Mouse (Mus musculus): ENCODE measurements around the gene Rbak.
A peak's percentile ranks its signal among the peaks of the same experiment; 100 is the strongest.

DNA sequence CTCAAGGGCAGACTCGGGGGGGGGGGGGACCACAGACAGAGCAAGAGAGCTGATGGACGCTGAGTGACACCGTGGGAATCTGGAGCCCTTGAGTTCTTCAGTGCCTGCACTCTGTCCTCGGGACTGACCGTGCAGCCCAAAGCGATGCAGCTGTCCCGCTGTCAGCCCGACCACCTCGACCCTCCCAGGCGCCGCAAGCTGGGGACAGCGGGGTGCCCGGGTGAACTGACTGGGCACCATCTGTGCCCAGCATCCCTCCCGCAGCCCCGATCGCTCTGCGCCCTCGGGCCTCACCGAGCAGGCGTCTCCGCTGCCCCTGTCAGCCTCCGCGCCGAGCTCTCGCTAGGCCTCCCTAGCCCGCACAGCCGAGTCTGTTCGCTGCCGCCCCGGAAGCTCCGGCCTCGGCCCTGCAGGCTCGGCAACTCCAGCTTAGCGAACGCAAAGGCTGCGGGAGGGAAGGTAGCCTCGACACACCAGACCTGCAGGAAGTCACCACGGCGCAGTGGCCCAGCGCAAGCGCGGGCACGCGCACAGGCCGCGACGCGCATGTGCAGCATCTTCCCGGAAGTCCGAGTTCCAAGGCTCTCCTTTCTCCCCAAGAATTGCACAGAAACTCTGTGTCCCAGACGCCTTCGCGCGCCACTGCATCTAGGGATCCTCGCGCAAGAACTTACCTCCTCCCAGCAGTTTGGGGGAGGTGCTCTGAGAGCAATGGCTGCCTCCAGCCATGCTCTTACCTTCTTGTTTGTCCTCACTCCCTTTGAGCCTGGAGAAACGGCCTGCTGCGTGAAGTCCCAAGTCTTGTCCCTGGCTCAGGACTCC, at the start of gene Rbak, which contains the start of gene Spdye4b:
- TF ChIP-seq CTCF (IDR thresholded peaks at IDR 0.05; ENCODE audit: control insufficient read depth, insufficient read depth, insufficient replicate concordance, low read depth, low read length) (no peak), POLR2A (IDR thresholded peaks at IDR 0.05; ENCODE audit: control insufficient read depth, low read depth, low read length) (peak; percentile 77)
